Mouse (Mus musculus): Measurements from ENCODE around the gene Drd3. TPM values are rescaled to one million over a fixed set of nuclear protein-coding genes. Genes with fewer than 3 reads are reported as not detected.

Drd3 gene
- polyA plus RNA-seq, 1 experiment = not detected

DNA sequence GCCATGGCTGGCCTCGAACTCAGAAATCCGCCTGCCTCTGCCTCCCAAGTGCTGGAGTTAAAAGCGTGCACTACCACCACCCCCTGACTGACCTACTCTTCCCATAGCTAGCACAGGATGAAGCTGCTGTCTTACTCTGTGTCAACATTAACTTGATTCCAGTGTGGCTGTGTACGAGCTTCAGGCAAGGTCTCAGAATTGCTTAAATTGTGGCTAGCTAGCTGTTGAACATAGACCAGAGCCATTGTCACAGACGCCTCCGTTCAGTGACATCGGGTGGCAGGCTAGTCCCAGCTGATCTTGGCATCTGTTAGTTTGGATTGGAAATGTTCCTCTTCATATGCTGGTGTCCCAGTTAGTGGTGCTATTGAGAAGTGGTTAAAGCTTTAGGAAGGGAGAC is 42.5 kb upstream of the Drd3 start:
- Histone ChIP-seq H3K27me3 (ENCODE audit: control insufficient read depth, insufficient read depth, low read length, poor library complexity, severe bottlenecking) (no peaks in the 10 kb centered on the region), H3K27ac (ENCODE audit: insufficient read depth, low read length) (no peak overlapping the region), H3K4me3 (ENCODE audit: low read depth, low read length) (no peak overlapping the region)

DNA sequence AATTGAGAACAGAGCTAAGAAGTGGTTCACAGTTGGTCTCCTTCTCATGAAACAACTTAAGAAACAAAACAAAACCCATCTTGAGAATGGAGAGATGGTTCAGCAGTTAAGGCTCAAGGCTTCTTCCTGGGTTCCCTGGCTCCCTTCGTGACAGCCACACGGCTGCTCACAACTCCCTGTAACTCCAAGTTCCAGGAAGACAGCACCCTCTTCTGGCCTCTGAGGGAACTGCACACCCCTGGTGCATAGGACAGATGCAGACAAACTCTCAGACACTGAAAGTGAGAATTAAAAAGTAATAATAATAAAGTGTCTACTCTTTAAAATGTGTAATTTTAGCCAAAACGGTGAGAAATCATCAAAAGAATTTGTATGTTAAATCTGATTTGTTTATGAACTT is 29.4 kb upstream of the Drd3 start:
- Histone ChIP-seq H3K9ac (ENCODE audit: low read depth, poor library complexity, severe bottlenecking) (no peak overlapping the region), H3K4me1 (ENCODE audit: control insufficient read depth, insufficient read depth, low read length) (no peaks in the 10 kb centered on the region), H3K36me3 (ENCODE audit: control insufficient read depth, insufficient read depth, low read length, poor library complexity, severe bottlenecking) (no peaks in the 10 kb centered on the region), H3K27me3 (ENCODE audit: control insufficient read depth, insufficient read depth, low read length, poor library complexity, severe bottlenecking) (no peaks in the 10 kb centered on the region), H3K4me3 (ENCODE audit: low read depth, low read length) (no peak overlapping the region), H3K9me3 (replicated peaks; ENCODE audit: control insufficient read depth, insufficient read depth, low read length, poor library complexity, severe bottlenecking) (no peaks in the 10 kb centered on the region), H3K27ac (ENCODE audit: insufficient read depth, low read length) (no peak overlapping the region)
- TF ChIP-seq CTCF (IDR thresholded peaks at IDR 0.05; ENCODE audit: low read depth, low read length) (peak; percentile 69), EP300 (IDR thresholded peaks at IDR 0.05; ENCODE audit: insufficient read depth, low read depth, low read length) (no peak)

More for the DNA sequence above, 42.5 kb upstream of the Drd3 start:
- H3K36me3 ChIP-seq (ENCODE audit: control insufficient read depth, insufficient read depth, low read length, poor library complexity, severe bottlenecking) = no peaks in the 10 kb centered on the region
- no peak overlapping the region for H3K9ac ChIP-seq (ENCODE audit: low read depth, poor library complexity, severe bottlenecking)
- H3K9me3 ChIP-seq (replicated peaks; ENCODE audit: control insufficient read depth, insufficient read depth, low read length, poor library complexity, severe bottlenecking) = no peaks in the 10 kb centered on the region
- peaks cover 2% of the 10 kb centered on the region for H3K4me1 ChIP-seq (ENCODE audit: control insufficient read depth, insufficient read depth, low read length)
- no peak for TF ChIP-seq EP300 (IDR thresholded peaks at IDR 0.05; ENCODE audit: insufficient read depth, low read depth, low read length)
- no peak for TF ChIP-seq POLR2A (IDR thresholded peaks at IDR 0.05; ENCODE audit: insufficient read depth, low read length)
- no peak for TF ChIP-seq CTCF (IDR thresholded peaks at IDR 0.05; ENCODE audit: low read depth, low read length)

DNA sequence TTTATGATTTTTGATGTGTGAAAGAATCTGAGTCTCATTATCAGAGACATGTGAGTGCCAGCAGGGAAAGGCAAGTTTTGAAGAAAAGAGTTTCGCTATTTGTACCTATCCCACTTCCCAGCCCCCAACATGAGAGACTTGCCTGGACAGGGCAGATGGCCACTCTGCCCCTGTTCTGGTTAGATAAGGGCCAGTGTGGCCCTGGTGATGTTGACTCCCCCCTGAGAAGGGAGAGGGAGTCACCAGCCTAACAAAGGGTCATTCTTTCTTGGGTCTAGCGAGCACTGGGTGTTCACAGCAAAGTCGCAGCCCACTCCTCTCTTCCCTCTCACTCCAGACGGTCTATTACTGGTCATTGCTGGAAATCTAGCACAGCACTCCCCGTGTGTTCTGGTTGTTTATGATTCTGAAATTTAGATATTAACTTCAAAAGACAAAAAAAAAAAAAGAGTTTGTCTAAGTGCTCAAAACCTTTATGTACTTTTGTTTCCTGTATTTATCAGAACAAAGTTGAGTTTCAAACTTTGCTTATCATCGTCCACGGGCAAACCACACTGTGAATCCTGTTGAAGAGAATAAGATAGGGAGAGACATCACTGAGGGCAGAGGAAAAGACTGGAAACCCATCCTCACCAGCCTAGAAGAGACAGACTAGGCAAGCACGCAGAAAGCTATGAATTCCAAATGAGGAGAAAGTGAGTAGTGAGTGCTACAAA is 24.2 kb upstream of the Drd3 start:
- H3K36me3 ChIP-seq (ENCODE audit: control insufficient read depth, insufficient read depth, low read length, poor library complexity, severe bottlenecking) = no peaks in the 10 kb centered on the region
- no peaks in the 10 kb centered on the region for H3K4me1 ChIP-seq (ENCODE audit: control insufficient read depth, insufficient read depth, low read length)
- H3K9ac ChIP-seq (ENCODE audit: low read depth, poor library complexity, severe bottlenecking) = no peak overlapping the region
- no peaks in the 10 kb centered on the region for H3K27me3 ChIP-seq (ENCODE audit: control insufficient read depth, insufficient read depth, low read length, poor library complexity, severe bottlenecking)
- TF ChIP-seq EP300 (IDR thresholded peaks at IDR 0.05; ENCODE audit: insufficient read depth, low read depth, low read length) (no peak), POLR2A (IDR thresholded peaks at IDR 0.05; ENCODE audit: insufficient read depth, low read length) (no peak), CTCF (IDR thresholded peaks at IDR 0.05; ENCODE audit: low read depth, low read length) (no peak)
- H3K4me3 ChIP-seq (ENCODE audit: low read depth, low read length) = no peak overlapping the region
- H3K27ac ChIP-seq (ENCODE audit: insufficient read depth, low read length) = no peak overlapping the region
- no peaks in the 10 kb centered on the region for H3K9me3 ChIP-seq (replicated peaks; ENCODE audit: control insufficient read depth, insufficient read depth, low read length, poor library complexity, severe bottlenecking)

DNA sequence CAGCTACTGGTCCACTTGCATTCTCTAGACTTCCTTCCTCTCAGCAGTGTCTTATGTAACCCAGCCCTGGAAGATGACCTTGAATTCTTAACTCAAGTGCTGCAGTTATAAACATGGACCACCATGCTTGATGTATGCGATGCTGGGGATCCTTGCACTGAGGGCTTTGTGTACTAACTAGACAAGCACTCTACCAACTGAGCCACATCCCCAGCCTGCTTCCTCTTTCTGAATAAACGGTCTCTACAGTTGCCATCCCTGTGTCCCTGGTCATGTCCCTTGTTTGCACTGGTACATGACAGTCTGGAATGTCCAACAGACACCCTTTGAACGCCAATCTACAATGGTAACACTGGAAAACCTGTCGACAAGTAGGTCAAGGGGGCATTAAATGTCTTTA is 23.5 kb upstream of the Drd3 start:
- Histone ChIP-seq H3K4me1 (ENCODE audit: control insufficient read depth, insufficient read depth, low read length) (no peaks in the 10 kb centered on the region), H3K9ac (ENCODE audit: low read depth, poor library complexity, severe bottlenecking) (no peak overlapping the region), H3K27ac (ENCODE audit: insufficient read depth, low read length) (no peak overlapping the region), H3K4me3 (ENCODE audit: low read depth, low read length) (no peak overlapping the region), H3K36me3 (ENCODE audit: control insufficient read depth, insufficient read depth, low read length, poor library complexity, severe bottlenecking) (no peaks in the 10 kb centered on the region), H3K9me3 (replicated peaks; ENCODE audit: control insufficient read depth, insufficient read depth, low read length, poor library complexity, severe bottlenecking) (no peaks in the 10 kb centered on the region), H3K27me3 (ENCODE audit: control insufficient read depth, insufficient read depth, low read length, poor library complexity, severe bottlenecking) (no peaks in the 10 kb centered on the region)
- TF ChIP-seq EP300 (IDR thresholded peaks at IDR 0.05; ENCODE audit: insufficient read depth, low read depth, low read length) (no peak), POLR2A (IDR thresholded peaks at IDR 0.05; ENCODE audit: insufficient read depth, low read length) (no peak), CTCF (IDR thresholded peaks at IDR 0.05; ENCODE audit: low read depth, low read length) (no peak)

- H3K27ac ChIP-seq (ENCODE audit: insufficient read depth, low read length) = no peak overlapping the region
Observed at GRCm38 (mm10) chr16:43732496-43732895, 21.3 kb upstream of the Drd3 start.

DNA sequence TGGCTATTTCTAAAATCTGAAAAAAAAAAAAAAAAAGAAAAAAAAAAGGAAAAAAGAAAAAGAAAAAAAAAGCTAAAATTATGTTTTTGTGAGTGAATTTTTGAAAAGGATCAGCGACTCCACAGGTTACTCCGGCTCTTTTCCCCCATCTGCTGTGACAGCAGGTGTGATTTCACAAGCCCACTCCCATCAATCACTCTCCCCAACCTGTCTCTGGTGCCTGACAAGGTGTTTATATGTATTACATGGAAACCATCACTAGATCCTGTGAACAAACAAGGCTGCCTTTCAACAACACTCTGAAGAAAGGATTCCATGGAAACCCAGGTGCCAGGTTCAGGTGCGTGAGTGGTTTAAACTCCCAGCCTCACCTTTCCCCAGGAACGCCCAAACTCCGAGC is 20.9 kb upstream of the Drd3 start:
- no peaks in the 10 kb centered on the region for H3K4me1 ChIP-seq (ENCODE audit: control insufficient read depth, insufficient read depth, low read length)
- H3K9me3 ChIP-seq (replicated peaks; ENCODE audit: control insufficient read depth, insufficient read depth, low read length, poor library complexity, severe bottlenecking) = no peaks in the 10 kb centered on the region
- no peak overlapping the region for H3K27ac ChIP-seq (ENCODE audit: insufficient read depth, low read length)
- no peak overlapping the region for H3K9ac ChIP-seq (ENCODE audit: low read depth, poor library complexity, severe bottlenecking)
- no peak overlapping the region for H3K4me3 ChIP-seq (ENCODE audit: low read depth, low read length)
- H3K27me3 ChIP-seq (ENCODE audit: control insufficient read depth, insufficient read depth, low read length, poor library complexity, severe bottlenecking) = no peaks in the 10 kb centered on the region
- TF ChIP-seq CTCF (IDR thresholded peaks at IDR 0.05; ENCODE audit: low read depth, low read length) = no peak
- no peaks in the 10 kb centered on the region for H3K36me3 ChIP-seq (ENCODE audit: control insufficient read depth, insufficient read depth, low read length, poor library complexity, severe bottlenecking)

More at GRCm38 (mm10) chr16:43732496-43732895, 21.3 kb upstream of the Drd3 start:
- H3K36me3 ChIP-seq (ENCODE audit: control insufficient read depth, insufficient read depth, low read length, poor library complexity, severe bottlenecking) = no peaks in the 10 kb centered on the region
- H3K27me3 ChIP-seq (ENCODE audit: control insufficient read depth, insufficient read depth, low read length, poor library complexity, severe bottlenecking) = no peaks in the 10 kb centered on the region
- no peaks in the 10 kb centered on the region for H3K4me1 ChIP-seq (ENCODE audit: control insufficient read depth, insufficient read depth, low read length)
- TF ChIP-seq POLR2A (IDR thresholded peaks at IDR 0.05; ENCODE audit: insufficient read depth, low read length) (no peak), EP300 (IDR thresholded peaks at IDR 0.05; ENCODE audit: insufficient read depth, low read depth, low read length) (no peak), CTCF (IDR thresholded peaks at IDR 0.05; ENCODE audit: low read depth, low read length) (no peak)
- no peak overlapping the region for H3K4me3 ChIP-seq (ENCODE audit: low read depth, low read length)
- no peak overlapping the region for H3K9ac ChIP-seq (ENCODE audit: low read depth, poor library complexity, severe bottlenecking)
- no peaks in the 10 kb centered on the region for H3K9me3 ChIP-seq (replicated peaks; ENCODE audit: control insufficient read depth, insufficient read depth, low read length, poor library complexity, severe bottlenecking)
